Mouse (Mus musculus) forebrain, embryonic 16.5 days (tissue): ENCODE measurements at regions not wholly inside any gene's neighbourhood (a gene's known extent, or its start where the extent isn't known, plus 50 kb on each side); places are given as distances from the start of the nearest gene placed in this dataset.

Experiments used
- ATAC-seq: fragments of 200-750 bp; cut with Nextera tagmentation; 2 replicates; pipeline ENCODE4 v1.8.0; 2017; ENCODE audit warnings: mild to moderate bottlenecking, moderate library complexity
- H3K27ac ChIP-seq: fragments of 300-500 bp; sonication (generic); 2 replicates; pipeline ENCODE4 v1.5.1; 2014; ENCODE audit warnings: low read length, control low read depth
- H3K27me3 ChIP-seq: fragments of 300-500 bp; sonication (generic); replicated peaks from 2 replicates; pipeline ENCODE4 v1.6.1; 2014; ENCODE audit warnings: low read length; ENCODE audit not compliant: control insufficient read depth, insufficient read depth
- H3K36me3 ChIP-seq: fragments of 300-500 bp; sonication (generic); 2 replicates; pipeline ENCODE4 v1.6.1; 2014; ENCODE audit not compliant: control insufficient read depth, insufficient read depth
- H3K4me1 ChIP-seq: fragments of 300-500 bp; sonication (generic); replicated peaks from 2 replicates; pipeline ENCODE4 v1.6.1; 2014; ENCODE audit warnings: low read length; ENCODE audit not compliant: control insufficient read depth, insufficient read depth
- H3K4me2 ChIP-seq: fragments of 300-500 bp; sonication (generic); 2 replicates; pipeline ENCODE4 v1.6.1; 2014; ENCODE audit warnings: mild to moderate bottlenecking, low read length, control low read depth
- H3K4me3 ChIP-seq: fragments of 300-500 bp; sonication (generic); replicated peaks from 2 replicates; pipeline ENCODE4 v1.5.1; 2014; ENCODE audit warnings: mild to moderate bottlenecking, low read length, control low read depth
- H3K9ac ChIP-seq: fragments of 300-500 bp; sonication (generic); replicated peaks from 2 replicates; pipeline ENCODE4 v1.6.1; 2014; ENCODE audit warnings: low read depth, low read length, control low read depth
- H3K9me3 ChIP-seq: fragments of 300-500 bp; sonication (generic); 2 replicates; pipeline ENCODE4 v1.6.1; 2016; ENCODE audit warnings: low read length; ENCODE audit not compliant: control insufficient read depth
- WGBS: fragments of 180-500 bp; shearing (Covaris S2); extraction: QIAGEN DNeasy Blood & Tissue Kit; methylation state at CpG from one replicate; pipeline ENCODE4 v1.1.7; 2014; 5-methylcytosine and 5-hydroxymethylcytosine counted together

DNA sequence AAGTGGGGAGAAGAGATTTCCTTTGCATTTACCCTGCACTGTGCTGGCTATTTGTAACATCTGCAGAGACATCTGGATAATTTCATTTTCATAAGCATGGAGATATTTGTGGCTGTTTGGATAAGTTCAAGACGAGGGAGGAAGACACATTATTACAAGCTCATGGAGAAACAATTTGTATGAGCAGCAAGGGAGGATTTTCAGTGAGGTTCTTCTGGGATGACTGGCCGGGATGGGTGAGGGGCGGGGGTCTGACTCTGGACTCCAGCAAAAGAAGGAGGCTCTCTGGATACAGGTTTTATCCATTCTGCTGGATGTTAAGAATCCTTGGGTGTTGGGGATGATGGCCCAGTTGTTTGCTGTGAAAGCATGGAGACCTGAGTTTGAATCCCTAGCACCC lies 246.5 kb upstream of the 9630041A04Rik start:
- Histone ChIP-seq H3K4me3 (no peak overlapping the region), H3K36me3 (no peaks in the 10 kb centered on the region), H3K9ac (no peak overlapping the region), H3K27me3 (0 out of 2 replicates have a peak, but pooled peaks cover 2% of the 10 kb centered on the region), H3K4me1 (peaks cover 6% of the 10 kb centered on the region; the same call in 1 of the 2 replicates), H3K27ac (no peak overlapping the region), H3K4me2 (no peak overlapping the region), H3K9me3 (no peaks in the 10 kb centered on the region)
- no peak for ATAC-seq
- 89% methylated on average over 3 of the region's 3 CpGs for WGBS

- H3K9ac ChIP-seq: no peak overlapping the region
- 54% methylated on average over 3 of the region's 3 CpGs for WGBS
- peaks cover 6% of the 10 kb centered on the region; the same call in 1 of the 2 replicates for H3K4me1 ChIP-seq
- no peaks in the 10 kb centered on the region for H3K9me3 ChIP-seq
- peak; percentile 49; the same call in 1 of the 2 replicates for ATAC-seq
- no peaks in the 10 kb centered on the region for H3K36me3 ChIP-seq
- no peak overlapping the region for H3K4me2 ChIP-seq
- H3K27ac ChIP-seq: no peak overlapping the region
- H3K4me3 ChIP-seq: no peak overlapping the region
- no peaks in the 10 kb centered on the region for H3K27me3 ChIP-seq
Measured at GRCm38 (mm10) chr9:101613933-101614332, 247.7 kb upstream of the 9630041A04Rik start.

DNA sequence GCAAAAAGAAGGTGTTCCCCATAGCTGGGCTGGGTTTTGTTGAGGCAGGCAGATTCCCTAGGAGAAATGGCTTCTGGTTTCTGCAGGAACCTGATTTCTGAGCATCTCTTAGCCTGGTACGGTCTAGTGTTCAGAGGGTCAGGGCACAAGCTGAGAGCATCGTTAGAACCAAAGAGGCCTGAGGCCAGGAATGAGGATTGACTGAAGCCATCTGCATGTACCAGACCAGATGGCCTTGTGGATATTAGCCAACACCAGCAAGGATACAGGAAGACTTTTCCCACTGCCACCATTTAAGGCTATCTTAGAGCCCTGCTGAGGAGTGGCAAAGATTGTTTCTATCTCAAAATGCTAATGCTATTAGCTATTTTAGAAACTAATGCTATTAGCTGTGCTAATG lies 248.2 kb upstream of the 9630041A04Rik start:
- Histone ChIP-seq H3K27me3 (no peaks in the 10 kb centered on the region), H3K4me1 (peaks cover 6% of the 10 kb centered on the region; the same call in 1 of the 2 replicates), H3K27ac (no peak overlapping the region), H3K4me3 (no peak overlapping the region), H3K9ac (no peak overlapping the region), H3K9me3 (no peaks in the 10 kb centered on the region), H3K4me2 (no peak overlapping the region), H3K36me3 (no peaks in the 10 kb centered on the region)
- 67% methylated on average over 2 of the region's 2 CpGs for WGBS
- ATAC-seq: no peak

DNA sequence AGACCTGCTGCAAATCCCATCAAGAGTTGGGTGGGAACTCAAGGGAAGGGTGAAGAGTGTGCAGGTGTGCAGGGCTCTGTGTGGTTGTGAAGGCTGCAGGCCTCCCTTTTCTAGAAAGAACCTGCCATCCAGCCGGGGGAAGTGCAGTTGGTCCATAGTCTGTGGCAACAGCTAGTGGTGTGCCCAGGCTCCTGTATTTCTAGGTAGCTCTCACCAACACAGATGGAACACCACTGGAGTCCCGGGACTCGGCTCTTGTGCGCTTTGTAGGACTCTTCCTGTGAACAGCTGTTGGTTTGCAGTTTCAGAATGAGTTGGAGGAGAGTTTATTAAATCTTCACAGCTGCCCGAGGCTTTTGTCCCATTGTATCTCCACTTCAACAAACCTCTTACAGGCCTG lies 248.7 kb upstream of the 9630041A04Rik start:
- H3K4me3 ChIP-seq: no peak overlapping the region
- H3K36me3 ChIP-seq: no peaks in the 10 kb centered on the region
- H3K9ac ChIP-seq: no peak overlapping the region
- H3K27me3 ChIP-seq: no peaks in the 10 kb centered on the region
- no peak overlapping the region for H3K4me2 ChIP-seq
- H3K9me3 ChIP-seq: no peaks in the 10 kb centered on the region
- no peak for ATAC-seq
- peaks cover 6% of the 10 kb centered on the region; the same call in 1 of the 2 replicates for H3K4me1 ChIP-seq
- no peak overlapping the region for H3K27ac ChIP-seq
- WGBS: 83% methylated on average over 5 of the region's 5 CpGs

- H3K27me3 ChIP-seq: no peaks in the 10 kb centered on the region
- no peak overlapping the region for H3K27ac ChIP-seq
- H3K36me3 ChIP-seq: no peaks in the 10 kb centered on the region
- no peak overlapping the region for H3K4me2 ChIP-seq
- ATAC-seq: no peak
- H3K4me3 ChIP-seq: no peak overlapping the region
- peaks cover 6% of the 10 kb centered on the region; the same call in 1 of the 2 replicates for H3K4me1 ChIP-seq
- H3K9ac ChIP-seq: no peak overlapping the region
- 92% methylated on average over 4 of the region's 4 CpGs for WGBS
- no peaks in the 10 kb centered on the region for H3K9me3 ChIP-seq
Measured at GRCm38 (mm10) chr9:101612571-101612970, 249.1 kb upstream of the 9630041A04Rik start.

DNA sequence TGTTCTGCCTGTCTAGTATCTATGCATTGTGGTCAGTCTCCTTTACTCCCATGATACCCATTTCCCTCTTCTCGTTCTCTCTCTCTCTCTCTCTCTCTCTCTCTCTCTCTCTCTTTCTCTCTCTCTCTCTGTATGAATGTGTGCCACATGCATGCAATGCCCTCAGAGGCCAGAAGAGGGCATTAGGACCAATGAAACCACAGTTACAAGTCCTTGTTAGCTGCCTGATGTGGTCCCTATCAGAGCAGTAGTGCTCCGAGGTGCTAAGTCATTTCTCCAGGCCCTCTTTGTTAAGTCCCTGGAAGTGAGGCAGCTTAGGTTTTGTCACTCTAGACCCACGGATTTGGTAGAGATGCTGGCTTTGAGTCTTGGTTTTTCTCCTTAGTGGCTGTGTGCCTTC lies 250.2 kb upstream of the 9630041A04Rik start:
- 24% methylated on average over 3 of the region's 3 CpGs for WGBS
- Histone ChIP-seq H3K4me1 (peaks cover 6% of the 10 kb centered on the region; the same call in 1 of the 2 replicates), H3K4me3 (no peak overlapping the region), H3K27ac (no peak overlapping the region), H3K27me3 (no peaks in the 10 kb centered on the region), H3K4me2 (no peak overlapping the region), H3K9me3 (no peaks in the 10 kb centered on the region), H3K9ac (no peak overlapping the region), H3K36me3 (no peaks in the 10 kb centered on the region)
- no peak for ATAC-seq

DNA sequence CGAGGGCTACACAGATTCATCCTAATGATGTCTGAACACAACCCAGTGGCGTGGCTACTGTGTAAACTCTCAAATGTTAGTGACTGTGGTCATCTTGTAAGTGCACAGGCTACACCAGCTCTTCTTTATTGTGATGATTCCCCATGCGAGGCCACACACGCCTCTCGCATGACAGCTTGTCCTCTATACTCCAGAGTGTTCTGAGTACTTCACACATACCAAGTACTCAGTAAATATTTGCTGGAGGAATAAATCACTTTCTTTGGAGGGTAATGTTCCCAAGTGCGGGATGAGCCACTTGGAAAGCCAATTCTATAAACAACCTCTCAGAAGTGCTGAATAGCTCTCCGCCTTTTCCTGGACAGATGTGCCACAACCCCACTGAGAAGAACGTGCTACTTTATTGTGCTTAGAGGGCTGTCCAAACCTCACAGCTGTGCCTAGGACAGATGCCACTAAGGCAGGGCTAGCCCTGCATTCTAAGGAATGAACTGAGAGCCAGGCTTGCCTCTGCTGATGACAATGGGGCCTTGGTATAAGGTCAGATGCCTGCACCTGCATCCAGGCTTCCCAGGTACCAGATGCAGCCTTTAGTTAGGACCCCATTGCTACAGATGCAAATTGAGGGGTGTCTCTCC lies 250.7 kb upstream of the 9630041A04Rik start:
- no peak overlapping the region for H3K4me3 ChIP-seq
- H3K9ac ChIP-seq: no peak overlapping the region
- H3K4me2 ChIP-seq: no peak overlapping the region
- WGBS: 76% methylated on average over 8 of the region's 8 CpGs
- H3K36me3 ChIP-seq: no peaks in the 10 kb centered on the region
- H3K9me3 ChIP-seq: no peaks in the 10 kb centered on the region
- peaks cover 6% of the 10 kb centered on the region; the same call in 1 of the 2 replicates for H3K4me1 ChIP-seq
- H3K27me3 ChIP-seq: no peaks in the 10 kb centered on the region
- no peak for ATAC-seq
- H3K27ac ChIP-seq: no peak overlapping the region

GRCm38 (mm10) chr9:101610338-101610737 lies 251.3 kb upstream of the 9630041A04Rik start:
- Histone ChIP-seq H3K27me3 (no peaks in the 10 kb centered on the region), H3K9me3 (no peaks in the 10 kb centered on the region), H3K9ac (no peak overlapping the region), H3K4me1 (peaks cover 6% of the 10 kb centered on the region; the same call in 1 of the 2 replicates), H3K36me3 (no peaks in the 10 kb centered on the region), H3K27ac (no peak overlapping the region), H3K4me2 (no peak overlapping the region), H3K4me3 (no peak overlapping the region)
- 84% methylated on average over 4 of the region's 4 CpGs for WGBS
- ATAC-seq: no peak

GRCm38 (mm10) chr9:101602799-101603198 lies 258.8 kb upstream of the 9630041A04Rik start:
- no peak overlapping the region for H3K27ac ChIP-seq
- H3K4me2 ChIP-seq: no peak overlapping the region
- H3K9me3 ChIP-seq: no peaks in the 10 kb centered on the region
- H3K9ac ChIP-seq: no peak overlapping the region
- no peaks in the 10 kb centered on the region for H3K27me3 ChIP-seq
- H3K4me3 ChIP-seq: no peak overlapping the region
- no peaks in the 10 kb centered on the region for H3K36me3 ChIP-seq
- 74% methylated on average over 6 of the region's 6 CpGs for WGBS
- no peaks in the 10 kb centered on the region for H3K4me1 ChIP-seq
- ATAC-seq: no peak

- H3K36me3 ChIP-seq: no peaks in the 10 kb centered on the region
- no peaks in the 10 kb centered on the region for H3K9me3 ChIP-seq
- no peak overlapping the region for H3K4me2 ChIP-seq
- ATAC-seq: no peak
- H3K9ac ChIP-seq: no peak overlapping the region
- H3K27ac ChIP-seq: no peak overlapping the region
- H3K4me1 ChIP-seq: no peaks in the 10 kb centered on the region
- H3K27me3 ChIP-seq: no peaks in the 10 kb centered on the region
- 89% methylated on average over 3 of the region's 3 CpGs for WGBS
- H3K4me3 ChIP-seq: no peak overlapping the region
Measured at GRCm38 (mm10) chr9:101596898-101597297, 264.7 kb upstream of the 9630041A04Rik start.
